Comparison of ENCODE assay signal across 8 mouse cellular contexts in genomic region chr3:133092274-133092853, GRCm38 (mm10). TPM values are rescaled to one million over a fixed set of nuclear protein-coding genes. Genes with fewer than 3 reads are reported as not detected.
DNase-seq lines count a peak whose midpoint lies in the region; ATAC-seq lines count a peak whose summit lies in the region.

No protein-coding gene starts in this region.

- no peaks in the 10 kb centered on the region for H3K9me3 ChIP-seq in embryonic facial prominence, embryonic 13.5 days
- no peaks in the 10 kb centered on the region for H3K9me3 ChIP-seq in limb, embryonic 10.5 days (replicated peaks)
- H3K9me3 ChIP-seq in neural tube, embryonic 12.5 days = no peaks in the 10 kb centered on the region

- peak overlapping the region; percentile 96 for H3K9ac ChIP-seq in embryonic facial prominence, embryonic 13.5 days
- peak overlapping the region; percentile 95 for H3K9ac ChIP-seq in neural tube, embryonic 12.5 days

- no peaks in the 10 kb centered on the region for H3K27me3 ChIP-seq in embryonic facial prominence, embryonic 13.5 days
- H3K27me3 ChIP-seq in limb, embryonic 10.5 days (ENCODE audit: low read depth, poor library complexity, severe bottlenecking) = no peaks in the 10 kb centered on the region
- H3K27me3 ChIP-seq in neural tube, embryonic 12.5 days (replicated peaks) = no peaks in the 10 kb centered on the region

- H3K4me2 ChIP-seq in embryonic facial prominence, embryonic 13.5 days = peak overlapping the region; percentile 63
- peak overlapping the region; percentile 69 for H3K4me2 ChIP-seq in neural tube, embryonic 12.5 days (replicated peaks)

- WGBS in embryonic facial prominence, embryonic 13.5 days = 0% methylated on average over 7 of the region's 7 CpGs
- 1% methylated on average over 7 of the region's 7 CpGs for WGBS in limb, embryonic 10.5 days
- 1% methylated on average over 7 of the region's 7 CpGs for WGBS in neural tube, embryonic 12.5 days

- H3K27ac ChIP-seq in embryonic facial prominence, embryonic 13.5 days = peak overlapping the region; percentile 99
- peak overlapping the region; percentile 99 for H3K27ac ChIP-seq in limb, embryonic 10.5 days
- H3K27ac ChIP-seq in neural tube, embryonic 12.5 days = peak overlapping the region; percentile 96; the same call in 1 of the 2 replicates

- H3K4me3 ChIP-seq in embryonic facial prominence, embryonic 13.5 days = peak overlapping the region; percentile 86
- peak overlapping the region; percentile 88 for H3K4me3 ChIP-seq in limb, embryonic 10.5 days
- peak overlapping the region; percentile 82 for H3K4me3 ChIP-seq in neural tube, embryonic 12.5 days

- peaks cover 13% of the 10 kb centered on the region for H3K4me1 ChIP-seq in embryonic facial prominence, embryonic 13.5 days
- H3K4me1 ChIP-seq in limb, embryonic 10.5 days = peaks cover 18% of the 10 kb centered on the region
- peaks cover 22% of the 10 kb centered on the region for H3K4me1 ChIP-seq in neural tube, embryonic 12.5 days

- peaks cover 3% of the 10 kb centered on the region; the same call in 1 of the 2 replicates for H3K36me3 ChIP-seq in embryonic facial prominence, embryonic 13.5 days
- H3K36me3 ChIP-seq in limb, embryonic 10.5 days = peaks cover 13% of the 10 kb centered on the region
- no peaks in the 10 kb centered on the region for H3K36me3 ChIP-seq in neural tube, embryonic 12.5 days

- DNase-seq in layer of hippocampus, adult 9-10 months (ENCODE audit: low spot score) = peak; percentile 12
- DNase-seq in layer of hippocampus, postnatal 25 days (ENCODE audit: extremely low spot score in 1 of 2, low spot score in 1 of 2) = no peak
- no peak for DNase-seq in limb, embryonic 10.5 days (ENCODE audit: low spot score)
- no peak for DNase-seq in spleen, postnatal 4 days (ENCODE audit: low spot score in 2 of 2)
- no peak for DNase-seq in thymus, postnatal 14 days
- no peak for DNase-seq in layer of hippocampus, adult 18-20 months (ENCODE audit: low spot score in 2 of 2)

- ATAC-seq in embryonic facial prominence, embryonic 13.5 days (ENCODE audit: insufficient number of reproducible peaks, insufficient read depth, low FRiP score, low TSS enrichment, low read depth) = no peak
- ATAC-seq in neural tube, embryonic 12.5 days (ENCODE audit: low FRiP score, low read depth) = no peak

RNA-seq across cellular contexts. Expression of gene Gstcd, which starts 0.5 kb away (rescaled TPM):
- total RNA-seq in layer of hippocampus, postnatal 25 days (2021) = 1 to 10 TPM; 8.1 to 9.1 TPM
- polyA plus RNA-seq in embryonic facial prominence, embryonic 13.5 days (2015; fragmentation: Nextera tagmentation; extraction: Ambion mirVana) = 7.2 and 7.5 TPM in 2 replicates
- 10.1 and 10.9 TPM in 2 replicates for polyA plus RNA-seq in limb, embryonic 10.5 days (2016; fragmentation: Nextera tagmentation; extraction: Ambion mirVana)
- polyA plus RNA-seq in neural tube, embryonic 12.5 days (2016; fragmentation: Nextera tagmentation; extraction: Ambion mirVana) = 4.9 and 7.4 TPM in 2 replicates
- 10 to 100 TPM in 1 of 2 experiments, 1 to 10 TPM in 1; 8.7 to 10.0 TPM for total RNA-seq in layer of hippocampus, adult 18-20 months (2021)

RNA-seq across cellular contexts. Expression of gene Ints12, which starts 0.7 kb away (rescaled TPM):
- total RNA-seq in layer of hippocampus, postnatal 25 days (2021) = 10 to 100 TPM; 11.0 to 14.8 TPM
- polyA plus RNA-seq in embryonic facial prominence, embryonic 13.5 days (2015; fragmentation: Nextera tagmentation; extraction: Ambion mirVana) = 21.0 and 22.0 TPM in 2 replicates
- 22.1 and 24.1 TPM in 2 replicates for polyA plus RNA-seq in limb, embryonic 10.5 days (2016; fragmentation: Nextera tagmentation; extraction: Ambion mirVana)
- 22.7 and 23.5 TPM in 2 replicates for polyA plus RNA-seq in neural tube, embryonic 12.5 days (2016; fragmentation: Nextera tagmentation; extraction: Ambion mirVana)
- total RNA-seq in layer of hippocampus, adult 18-20 months (2021) = 10 to 100 TPM; 10.6 to 14.3 TPM
